Mouse (Mus musculus): ENCODE measurements around the gene Zfp3.

DNA sequence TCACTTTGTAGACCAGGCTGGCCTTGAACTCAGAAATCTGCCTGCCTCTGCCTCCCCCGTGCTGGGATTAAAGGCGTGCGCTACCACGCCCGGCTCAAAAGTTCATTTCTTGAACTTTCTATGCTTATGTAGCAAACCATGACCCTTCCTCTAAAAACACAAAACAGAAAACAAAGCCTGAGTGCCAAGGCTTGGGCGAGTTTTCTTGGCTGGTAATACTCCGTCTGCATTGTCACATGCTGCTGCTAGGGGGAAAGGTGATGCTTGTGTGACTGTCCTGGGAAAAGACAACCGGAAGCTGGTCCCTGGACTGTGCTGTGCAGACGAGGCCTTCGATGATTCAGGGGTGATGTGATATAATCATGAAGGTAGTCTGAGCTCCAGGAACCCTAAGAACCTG lies 10.9 kb upstream of the Zfp3 start:
- TF ChIP-seq USF1 (IDR thresholded peaks at IDR 0.05; ENCODE audit: low read depth) (no peak), CTCF (IDR thresholded peaks at IDR 0.05; ENCODE audit: control insufficient read depth, insufficient read depth, insufficient read length) (no peak), CEBPB (IDR thresholded peaks at IDR 0.05; ENCODE audit: low read depth) (no peak), MYOG (IDR thresholded peaks at IDR 0.05; ENCODE audit: control insufficient read depth, extremely low read depth, insufficient read length) (no peak)

All from C2C12 (cell line).